10 mouse cellular contexts compared by ENCODE assay signal in genomic region chr14:21552958-21553357, GRCm38 (mm10).
DNase-seq lines count a peak whose midpoint lies in the region; ATAC-seq lines count a peak whose summit lies in the region.
"Had no signal": no experiment of that assay in that cellular context is flagged by ENCODE, and none has a peak within 500 bp of the region (broad histone marks: within the 10 kb centered on the region; RNA-seq: fewer than 3 reads in every experiment).

No protein-coding gene starts in this region.

- no peak for DNase-seq in neural tube, embryonic 10.5 days (ENCODE audit: extremely low spot score, low spot score)
- peak; percentile 42 for DNase-seq in large intestine, adult 2 months (ENCODE audit: low read depth, low spot score)
- no peak for DNase-seq in spleen, adult 18-20 months
- DNase-seq in adrenal gland, postnatal 10 days, result no peak

- H3K27ac ChIP-seq in neural tube, embryonic 15.5 days (replicated peaks), result no peak overlapping the region
- H3K27ac ChIP-seq in intestine, embryonic 16.5 days (ENCODE audit: low read length), result no peak overlapping the region
- no peak overlapping the region for H3K27ac ChIP-seq in stomach, embryonic 15.5 days
- H3K27ac ChIP-seq: hindbrain, embryonic 12.5 days had no signal

- H3K4me3 ChIP-seq in neural tube, embryonic 15.5 days (replicated peaks), result no peak overlapping the region
- H3K4me3 ChIP-seq in intestine, embryonic 16.5 days (ENCODE audit: low read length), result no peak overlapping the region
- H3K4me3 ChIP-seq in stomach, embryonic 15.5 days (replicated peaks), result no peak overlapping the region
- H3K4me3 ChIP-seq: hindbrain, embryonic 12.5 days; megakaryocyte, embryonic 14.5 days had no signal

- H3K27me3 ChIP-seq in neural tube, embryonic 15.5 days (replicated peaks), result no peaks in the 10 kb centered on the region
- H3K27me3 ChIP-seq in intestine, embryonic 16.5 days (replicated peaks; ENCODE audit: control insufficient read depth, insufficient read depth, low read length), result no peaks in the 10 kb centered on the region
- H3K27me3 ChIP-seq in stomach, embryonic 15.5 days (replicated peaks), result no peaks in the 10 kb centered on the region
- H3K27me3 ChIP-seq: hindbrain, embryonic 12.5 days; megakaryocyte, embryonic 14.5 days had no signal

- H3K4me1 ChIP-seq in neural tube, embryonic 15.5 days, result peaks cover 45% of the 10 kb centered on the region
- H3K4me1 ChIP-seq in intestine, embryonic 16.5 days (ENCODE audit: control insufficient read depth, insufficient read depth, low read length), result peaks cover 10% of the 10 kb centered on the region
- H3K4me1 ChIP-seq in stomach, embryonic 15.5 days, result peaks cover 5% of the 10 kb centered on the region; the same call in 1 of the 2 replicates

- 50% methylated on average over 8 of the region's 8 CpGs for WGBS in neural tube, embryonic 15.5 days
- WGBS in intestine, embryonic 16.5 days, result 34% methylated on average over 8 of the region's 8 CpGs
- WGBS in large intestine, adult 2 months, result 30% methylated on average over 8 of the region's 8 CpGs
- WGBS in stomach, embryonic 15.5 days, result 46% methylated on average over 8 of the region's 8 CpGs

- no peak overlapping the region for H3K4me2 ChIP-seq in neural tube, embryonic 15.5 days
- H3K4me2 ChIP-seq in intestine, embryonic 16.5 days (ENCODE audit: low read depth, low read length), result no peak overlapping the region
- 0 out of 2 replicates have a peak overlapping the region, but pooled peaks have one; percentile 25 for H3K4me2 ChIP-seq in stomach, embryonic 15.5 days
- H3K4me2 ChIP-seq: hindbrain, embryonic 12.5 days had no signal

- H3K36me3 ChIP-seq in neural tube, embryonic 15.5 days, result no peaks in the 10 kb centered on the region
- H3K36me3 ChIP-seq in intestine, embryonic 16.5 days (ENCODE audit: control insufficient read depth, insufficient read depth, low read length), result no peaks in the 10 kb centered on the region
- H3K36me3 ChIP-seq in stomach, embryonic 15.5 days, result no peaks in the 10 kb centered on the region
- H3K36me3 ChIP-seq: hindbrain, embryonic 12.5 days had no signal

- ATAC-seq in neural tube, embryonic 15.5 days (ENCODE audit: low FRiP score), result 0 out of 2 replicates have a peak, but pooled peaks have one; percentile 46
- peak; percentile 85 for ATAC-seq in intestine, embryonic 16.5 days
- ATAC-seq in stomach, embryonic 15.5 days (ENCODE audit: insufficient read depth, low FRiP score, low read depth), result 0 out of 2 replicates have a peak, but pooled peaks have one; percentile 69
- ATAC-seq in activated CD4-positive, CD25-positive, alpha-beta regulatory T cell, adult 4 months, result no peak

- no peaks in the 10 kb centered on the region for H3K9me3 ChIP-seq in neural tube, embryonic 15.5 days (replicated peaks)
- no peaks in the 10 kb centered on the region for H3K9me3 ChIP-seq in intestine, embryonic 16.5 days (ENCODE audit: control insufficient read depth, low read length)
- H3K9me3 ChIP-seq in stomach, embryonic 15.5 days, result no peaks in the 10 kb centered on the region
- H3K9me3 ChIP-seq: hindbrain, embryonic 12.5 days; megakaryocyte, embryonic 14.5 days had no signal

- no peak overlapping the region for H3K9ac ChIP-seq in neural tube, embryonic 15.5 days (replicated peaks)
- H3K9ac ChIP-seq in intestine, embryonic 16.5 days (ENCODE audit: low read depth, low read length), result no peak overlapping the region
- H3K9ac ChIP-seq in stomach, embryonic 15.5 days, result no peak overlapping the region
- H3K9ac ChIP-seq: hindbrain, embryonic 12.5 days had no signal
